Mouse (Mus musculus) neural tube, embryonic 10.5 days (tissue): ENCODE results near the gene Ptrh2.
"Not testable (repeated sequence)": the region's sequence is repeated elsewhere in the genome, so short reads cannot be mapped to it uniquely, and the experiment has no call there.

Experiments used
- DNase-seq: peaks from one replicate; pipeline ENCODE4 v3.0.0-alpha.2; 2017; ENCODE audit warnings: low spot score; ENCODE audit errors: extremely low spot score

Gene Ptrh2

DNA sequence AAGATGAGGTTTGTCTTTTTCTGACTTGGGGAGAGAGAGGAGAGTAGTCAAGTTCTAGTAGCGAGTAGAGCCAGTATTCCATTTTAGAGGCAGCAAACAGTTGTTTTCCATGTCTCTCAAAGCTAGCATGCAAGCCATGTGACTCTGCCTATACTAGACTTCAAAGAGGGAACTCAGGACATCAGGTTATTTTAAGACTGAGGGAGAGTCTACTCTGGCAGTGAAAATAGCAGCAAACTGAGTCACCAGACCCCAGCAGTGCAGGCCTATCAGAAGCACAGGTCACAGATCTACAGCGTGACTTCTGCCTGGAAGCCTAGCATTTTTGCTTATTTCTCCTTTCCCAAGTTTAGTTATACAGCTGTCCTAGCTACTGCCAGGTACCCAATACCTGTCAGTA lies 47.7 kb downstream of the Ptrh2 start:
- DNase-seq = no peak

DNA sequence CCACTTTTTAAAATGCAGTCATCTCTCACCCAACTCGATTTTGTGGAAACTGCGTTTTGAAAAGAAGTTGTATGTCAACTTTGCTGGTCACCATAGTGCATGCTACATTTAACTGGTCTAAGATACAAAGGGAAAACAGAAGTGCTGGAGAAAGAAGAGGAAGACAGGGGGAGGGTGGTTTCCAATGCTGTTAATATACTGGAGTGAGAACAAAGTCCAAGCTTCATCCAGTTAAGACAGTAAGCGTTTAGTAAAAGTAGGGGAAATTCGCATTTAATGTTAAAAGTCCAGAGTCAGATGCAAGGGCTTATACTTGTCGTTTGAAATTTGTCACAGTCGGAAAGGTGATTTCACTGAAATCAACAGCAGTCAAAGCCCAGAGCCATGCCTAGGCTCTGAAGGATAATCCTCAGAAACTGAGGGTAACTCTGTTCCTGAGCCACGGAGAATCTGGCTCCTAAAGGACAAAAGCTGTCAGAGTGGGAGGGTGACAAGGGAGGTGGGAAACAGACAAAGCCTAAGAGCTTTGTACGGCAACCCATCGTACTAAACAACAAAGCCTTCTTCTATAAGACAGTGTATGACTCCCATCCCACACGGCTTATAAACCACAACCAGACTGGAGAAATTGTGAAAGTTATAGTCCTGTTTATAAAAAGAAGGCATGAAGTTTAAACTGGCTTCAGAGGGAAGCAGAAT lies 50.6 kb downstream of the Ptrh2 start:
- no peak for DNase-seq

DNA sequence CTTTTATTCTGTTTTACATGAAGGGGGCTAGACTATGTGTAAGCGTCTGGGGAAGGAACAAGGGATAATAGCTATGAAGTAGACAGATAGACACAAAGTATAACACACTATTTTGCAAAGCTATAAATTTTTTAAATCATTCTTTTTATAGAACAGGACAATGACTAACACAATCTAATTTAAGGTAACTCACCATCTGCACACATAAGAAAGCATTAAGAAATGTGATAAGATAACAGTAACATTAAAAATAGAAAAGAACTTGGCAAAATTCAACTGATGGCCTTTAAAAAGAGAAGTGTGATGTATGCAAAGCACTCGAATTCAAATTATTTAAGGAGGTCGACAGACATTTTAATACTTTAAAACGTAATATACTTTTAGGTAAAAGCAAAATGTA lies 51.2 kb downstream of the Ptrh2 start:
- DNase-seq = no peak

DNA sequence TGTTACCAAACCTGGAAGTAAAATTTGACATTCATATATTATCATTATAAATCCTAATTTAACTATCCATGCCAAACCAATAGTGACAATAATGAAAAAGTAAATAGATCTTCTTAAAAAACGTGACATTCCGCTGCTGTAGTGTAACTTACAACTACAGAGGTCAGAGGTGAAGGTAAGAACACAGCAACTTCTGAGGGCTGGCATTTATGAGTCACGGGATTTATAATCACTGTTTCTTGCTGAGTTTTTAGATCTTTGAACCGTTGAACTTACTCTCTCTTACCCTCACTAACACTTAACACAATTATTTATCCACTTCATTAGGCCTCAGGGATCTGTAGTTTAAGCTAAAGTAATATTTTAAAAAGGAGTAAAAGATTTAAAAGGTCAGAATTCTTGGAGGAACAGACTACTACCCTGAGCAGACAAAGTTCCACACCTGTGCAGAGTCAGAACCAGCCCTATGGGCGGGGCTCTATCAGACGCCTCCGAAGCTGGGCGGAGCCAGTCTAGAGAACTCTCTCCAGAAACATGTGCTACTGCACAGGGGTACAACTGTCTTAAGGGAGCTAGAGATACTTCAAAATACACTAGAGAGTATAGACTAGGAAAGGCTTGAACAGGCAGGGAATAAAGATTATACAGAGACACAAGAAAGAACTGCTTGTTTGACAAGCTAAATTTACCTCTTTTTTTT lies 53.7 kb downstream of the Ptrh2 start:
- DNase-seq = no peak

DNA sequence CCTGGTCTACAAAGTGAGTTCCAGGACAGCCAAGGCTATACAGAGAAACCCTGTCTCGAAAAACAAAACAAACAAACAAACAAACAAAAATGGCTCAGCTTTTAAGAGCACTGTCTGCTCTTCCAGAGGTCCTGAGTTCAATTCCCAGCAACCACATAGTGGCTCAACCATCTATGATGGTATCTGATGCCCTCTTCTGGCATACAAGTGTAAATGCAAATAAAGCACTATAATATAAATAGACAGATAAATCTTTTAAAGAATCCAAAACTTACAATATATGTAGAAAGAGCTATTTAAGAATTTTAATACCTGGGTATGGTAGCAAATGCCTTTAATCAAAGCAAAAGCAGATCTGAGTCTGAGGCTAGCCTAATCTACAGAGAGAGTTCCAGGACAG lies 54.5 kb downstream of the Ptrh2 start:
- DNase-seq = not testable (repeated sequence)

DNA sequence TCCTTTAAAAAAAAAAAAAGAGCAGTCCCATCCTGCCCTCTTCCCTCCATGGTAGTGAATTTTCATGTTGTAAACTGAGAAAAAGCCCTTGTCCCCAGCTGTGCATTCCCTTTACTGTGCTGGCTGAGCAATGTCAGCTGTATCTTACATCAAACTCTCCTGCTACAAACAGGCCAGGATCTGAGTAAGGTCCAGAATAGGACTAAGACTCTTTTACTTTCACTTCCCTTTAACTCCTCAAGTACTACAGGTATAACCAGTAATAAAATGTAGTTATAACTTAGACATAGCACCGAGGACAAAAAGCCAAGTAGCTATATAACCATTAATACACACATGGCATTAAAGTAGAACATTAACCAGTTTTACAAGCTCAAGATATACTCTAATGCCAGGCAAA lies 55.2 kb downstream of the Ptrh2 start:
- no peak for DNase-seq

DNA sequence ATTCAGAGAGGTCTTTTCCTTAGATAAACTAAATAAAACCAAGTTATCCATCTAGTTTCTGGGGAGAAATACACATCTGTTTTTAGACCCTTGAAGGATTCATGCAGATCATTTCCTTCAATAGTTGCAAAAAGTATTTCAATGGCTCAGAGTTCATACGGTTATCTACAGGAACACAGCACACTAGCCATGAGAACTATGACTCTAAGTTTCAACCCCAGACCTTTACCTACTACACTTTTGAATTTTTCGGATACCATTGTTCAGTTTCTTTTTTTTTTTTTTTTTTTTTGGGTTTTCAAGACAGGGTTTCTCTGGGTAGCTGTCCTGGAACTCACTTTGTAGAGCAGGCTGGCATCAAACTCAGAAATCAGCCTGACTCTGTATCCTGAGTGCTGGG lies 55.7 kb downstream of the Ptrh2 start:
- DNase-seq = no peak

DNA sequence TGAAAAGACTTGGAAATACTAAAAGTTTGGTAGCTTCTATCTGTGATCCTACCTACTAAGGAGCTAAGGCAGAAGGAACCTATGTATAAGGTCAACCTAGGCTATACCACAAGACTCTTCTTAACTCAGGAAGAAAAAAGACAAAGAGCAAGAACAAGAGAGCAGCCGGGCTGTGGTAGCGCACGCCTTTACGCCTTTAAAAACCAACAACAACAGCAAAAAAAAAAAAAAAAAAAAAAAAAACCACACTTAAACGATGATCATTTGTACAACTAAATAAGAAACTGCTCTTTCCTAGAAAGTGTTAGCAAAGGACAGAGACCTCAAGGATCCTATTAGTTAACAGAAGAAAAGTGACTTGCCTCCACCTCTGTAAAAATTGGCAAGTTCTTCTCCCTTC lies 57.7 kb downstream of the Ptrh2 start:
- DNase-seq = no peak
